Mouse (Mus musculus): ENCODE measurements around the gene Gfral.
"Not testable (repeated sequence)": the region's sequence is repeated elsewhere in the genome, so short reads cannot be mapped to it uniquely, and the experiment has no call there.

Gene Gfral

GRCm38 (mm10) chr9:76122888-76123287 is 90.6 kb downstream of the Gfral start:
- DNase-seq (ENCODE audit: low spot score): not testable (repeated sequence)
